Mouse (Mus musculus) thymus, postnatal 0 days (tissue): ENCODE measurements around the gene Asic2. TPM values are rescaled to one million over a fixed set of nuclear protein-coding genes. Genes with fewer than 3 reads are reported as not detected.

Experiments used
- DNase-seq: peaks from one replicate; pipeline ENCODE4 v3.0.0-alpha.2; 2015; ENCODE audit warnings: low spot score
- polyA plus RNA-seq: library from polyadenylated mRNA; unstranded; fragments of >200 nt; fragmentation: Nextera tagmentation; extraction: Ambion mirVana; gene quantifications from 2 replicates; pipeline ENCODE4 v1.2.1, GENCODE M21; 2015

The Asic2 gene
- polyA plus RNA-seq, 1 experiment from 2014 or later, result not detected

DNA sequence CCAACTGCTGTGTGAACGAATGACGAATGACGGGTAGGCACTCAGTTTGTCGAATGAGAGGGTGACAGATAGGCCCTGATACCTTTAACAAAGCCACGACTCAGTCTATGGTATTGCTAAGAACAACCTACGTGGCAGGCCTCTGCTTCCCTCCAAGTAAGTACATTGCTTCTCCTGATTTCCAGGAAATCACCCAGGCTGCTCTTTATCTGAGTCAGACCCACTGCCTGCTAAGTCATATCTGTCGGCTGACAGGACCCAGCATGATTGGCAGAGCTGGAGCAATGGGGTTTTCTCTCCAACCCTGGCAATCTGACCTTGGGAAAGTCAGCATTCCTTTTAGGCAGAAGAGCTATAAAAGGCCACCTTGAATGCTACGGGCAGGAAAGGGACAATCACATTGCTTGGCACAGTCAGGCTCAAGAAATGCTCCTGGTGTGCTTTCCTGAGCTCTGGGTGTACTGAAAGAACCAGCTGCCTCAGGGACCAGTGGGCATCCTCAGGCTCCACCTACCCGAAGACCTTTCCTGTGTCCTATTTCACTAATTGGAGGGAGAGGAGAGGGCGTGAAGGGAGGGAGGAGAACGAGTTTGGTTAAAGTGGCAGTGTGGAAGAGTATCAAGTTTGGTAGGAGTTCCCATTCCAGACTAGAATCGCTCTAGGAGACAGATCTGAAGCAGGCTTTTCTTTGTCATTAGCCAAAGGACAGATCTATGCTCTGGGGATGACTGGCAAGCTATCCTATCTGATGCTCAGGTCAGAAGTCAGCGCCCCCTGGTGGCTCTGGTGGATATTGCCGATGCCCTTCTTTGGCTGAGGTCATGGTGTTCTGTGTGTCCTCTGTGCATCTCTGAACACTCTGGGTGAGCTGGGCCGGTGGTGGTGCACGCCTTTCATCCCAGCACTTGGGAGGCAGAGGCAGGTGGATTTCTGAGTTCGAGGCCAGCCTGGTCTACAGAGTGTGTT is 1095.5 kb downstream of the Asic2 start:
- DNase-seq, result peak; percentile 58

GRCm38 (mm10) chr11:80868039-80868438 is 1100.2 kb downstream of the Asic2 start:
- DNase-seq, result no peak

DNA sequence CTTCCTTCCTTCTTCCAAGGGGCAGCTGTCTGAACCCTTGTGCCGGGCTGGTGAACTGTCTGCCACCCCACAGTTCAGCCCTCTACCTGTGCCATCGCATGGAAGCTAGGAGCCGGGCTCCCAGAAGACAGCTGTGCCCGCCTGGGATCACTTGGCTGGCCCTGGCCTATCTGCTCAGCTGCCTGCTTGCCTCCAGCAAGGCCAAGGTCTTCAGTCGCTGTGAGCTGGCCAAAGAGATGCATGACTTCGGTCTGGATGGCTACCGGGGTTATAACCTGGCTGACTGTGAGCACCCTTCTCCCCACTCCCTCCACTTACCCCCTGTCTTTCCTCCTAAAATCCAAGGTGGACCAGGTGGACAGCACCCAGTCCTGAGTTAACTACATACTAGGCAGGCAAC is 1105.3 kb downstream of the Asic2 start:
- DNase-seq, result no peak

DNA sequence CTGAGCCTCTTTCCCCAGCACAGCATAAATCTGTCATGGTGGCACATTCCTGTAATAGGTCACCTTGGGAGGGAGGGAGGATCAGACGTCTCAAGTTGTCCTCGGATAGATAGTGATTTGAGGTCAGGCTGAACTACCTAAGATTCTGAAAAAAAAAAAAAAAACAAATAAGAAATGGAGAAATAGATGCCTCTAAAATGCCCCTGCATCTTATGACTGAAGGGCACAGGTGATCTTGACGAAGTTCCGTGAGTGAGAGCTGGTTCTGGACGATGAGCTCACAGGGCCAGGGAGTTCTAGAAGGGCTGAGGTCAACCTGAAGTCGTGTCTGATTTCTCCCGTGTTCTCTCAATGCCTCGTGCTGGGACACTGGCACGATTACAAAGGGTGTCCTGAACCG is 1110.2 kb downstream of the Asic2 start, which contains the start of gene Spaca3:
Spaca3 (plus strand) TSS at position 301 of the 400 bp plus-strand sequence.
- DNase-seq, result no peak

GRCm38 (mm10) chr11:80856827-80857226 is 1111.4 kb downstream of the Asic2 start:
- DNase-seq, result no peak

DNA sequence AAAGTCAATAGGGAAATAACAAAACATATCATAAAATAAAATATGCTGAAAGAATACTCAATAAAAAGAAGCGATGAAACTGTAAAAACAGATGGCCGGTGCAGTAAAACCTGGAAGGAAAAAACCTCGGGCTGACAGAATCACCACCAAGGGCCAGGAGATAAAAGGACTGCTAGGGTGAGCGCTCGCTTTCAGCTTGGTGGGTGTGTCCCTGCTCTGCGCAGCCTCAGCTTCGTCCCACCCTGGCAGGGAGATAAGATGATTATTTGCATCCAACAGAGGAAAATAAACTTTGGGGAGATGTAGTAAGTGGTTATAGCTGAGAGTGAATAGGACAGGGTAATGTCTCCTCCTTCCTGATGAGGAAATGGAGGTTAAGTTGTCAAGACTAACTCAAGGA is 1113.3 kb downstream of the Asic2 start:
- no peak for DNase-seq

- no peak for DNase-seq
Measured at GRCm38 (mm10) chr11:80854430-80854829, 1113.8 kb downstream of the Asic2 start.

GRCm38 (mm10) chr11:80853014-80853413 is 1115.2 kb downstream of the Asic2 start:
- no peak for DNase-seq

DNA sequence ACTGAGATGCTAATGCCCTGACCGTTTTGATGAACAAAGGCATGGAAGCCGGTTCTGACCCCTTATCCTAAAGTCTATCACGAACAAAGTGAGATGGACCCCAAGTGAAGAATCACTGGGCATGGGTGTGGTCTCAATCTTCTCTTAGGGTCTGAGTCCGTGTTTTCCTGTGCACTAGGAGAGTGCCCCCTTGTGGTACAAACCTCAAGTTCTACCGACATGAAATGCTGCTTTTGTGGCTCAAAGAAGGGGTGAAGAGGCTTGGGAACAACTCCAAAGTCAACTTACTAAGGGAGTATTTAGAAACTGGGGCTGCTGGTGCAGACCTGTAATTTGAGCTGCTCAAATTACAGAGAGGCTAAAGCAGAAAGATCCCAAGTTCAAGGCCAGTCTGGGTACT is 1116.4 kb downstream of the Asic2 start:
- peak; percentile 18 for DNase-seq

GRCm38 (mm10) chr11:80848131-80848530 is 1120.1 kb downstream of the Asic2 start:
- no peak for DNase-seq

- DNase-seq, result no peak
Measured at GRCm38 (mm10) chr11:80846115-80846514, 1122.1 kb downstream of the Asic2 start.

DNA sequence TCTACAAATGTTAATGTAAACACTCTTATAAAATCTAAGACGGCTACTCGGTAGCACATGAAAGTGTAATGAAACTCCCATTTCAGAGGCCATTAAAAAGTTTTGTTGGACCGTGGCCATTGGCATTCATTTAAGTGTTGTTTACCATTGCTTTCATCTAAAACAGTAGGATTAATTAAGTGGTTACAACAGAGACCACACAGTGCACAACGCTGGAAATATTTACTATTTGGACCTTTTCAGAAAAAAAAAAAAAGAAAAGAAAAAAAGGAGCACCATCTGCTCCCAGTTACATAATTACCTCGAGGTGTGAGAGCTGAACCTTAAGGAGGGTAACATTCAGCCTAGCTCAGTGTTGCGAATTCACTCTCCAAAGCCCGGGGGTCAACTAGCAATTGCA is 1122.8 kb downstream of the Asic2 start:
- DNase-seq, result no peak

DNA sequence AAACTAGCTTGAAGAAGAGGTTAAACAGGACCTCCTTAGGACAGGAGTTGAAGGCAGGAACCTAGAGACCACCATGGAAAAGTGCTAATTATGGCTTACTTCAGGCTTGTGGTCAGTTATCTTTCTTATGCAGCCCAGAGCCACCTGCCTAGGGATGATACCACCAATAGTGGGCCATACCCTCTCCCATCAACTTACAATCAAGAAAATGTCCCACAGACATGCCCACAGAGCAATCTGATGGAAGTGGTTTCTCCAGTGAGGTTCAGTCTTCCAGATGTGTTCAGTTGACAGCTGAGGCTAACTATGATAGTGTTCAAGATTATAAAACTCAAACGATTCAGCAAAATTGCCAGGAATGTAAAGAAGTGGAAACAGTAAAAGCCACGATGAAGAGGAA is 1124.8 kb downstream of the Asic2 start:
- DNase-seq, result no peak

DNA sequence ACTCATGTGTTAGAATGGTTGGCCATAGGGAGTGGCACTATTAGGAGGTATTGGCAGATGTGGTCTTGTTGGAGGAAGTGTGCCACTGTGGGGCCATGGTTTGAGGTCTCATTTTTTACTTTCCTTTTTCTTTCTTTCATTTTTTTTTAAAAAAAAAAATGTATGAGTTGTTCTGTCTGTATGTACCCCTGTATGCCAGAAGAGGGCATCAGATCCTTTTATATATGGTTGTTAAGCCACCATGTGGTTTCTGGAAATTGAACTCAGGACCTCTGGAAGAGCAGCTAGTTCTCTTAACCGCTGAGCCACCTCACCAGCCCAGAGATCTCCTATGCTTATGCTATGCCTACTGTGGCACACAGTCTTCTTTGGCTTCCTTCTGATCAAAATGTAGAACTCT is 1129.5 kb downstream of the Asic2 start:
- DNase-seq, result no peak

DNA sequence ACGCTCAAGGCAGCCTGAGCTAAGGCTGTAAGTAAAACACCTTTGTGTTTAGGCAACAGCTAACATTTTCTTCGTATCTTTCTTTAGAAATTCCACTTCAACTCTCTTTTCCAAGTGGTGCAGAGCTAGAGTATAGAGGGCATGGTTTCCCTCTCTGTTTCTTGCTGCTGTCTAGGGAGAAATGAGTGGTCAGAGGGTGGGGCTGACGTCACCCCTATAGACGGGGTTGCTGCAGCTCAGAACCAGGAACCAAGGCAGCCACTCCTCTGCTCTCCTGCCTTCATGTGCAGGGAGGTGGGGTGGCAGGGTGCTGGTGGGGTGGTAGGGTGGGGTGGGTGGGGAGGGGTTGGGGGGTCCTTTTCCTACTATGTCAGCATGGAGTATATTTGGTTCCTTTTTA is 1132.4 kb downstream of the Asic2 start:
- no peak for DNase-seq

DNA sequence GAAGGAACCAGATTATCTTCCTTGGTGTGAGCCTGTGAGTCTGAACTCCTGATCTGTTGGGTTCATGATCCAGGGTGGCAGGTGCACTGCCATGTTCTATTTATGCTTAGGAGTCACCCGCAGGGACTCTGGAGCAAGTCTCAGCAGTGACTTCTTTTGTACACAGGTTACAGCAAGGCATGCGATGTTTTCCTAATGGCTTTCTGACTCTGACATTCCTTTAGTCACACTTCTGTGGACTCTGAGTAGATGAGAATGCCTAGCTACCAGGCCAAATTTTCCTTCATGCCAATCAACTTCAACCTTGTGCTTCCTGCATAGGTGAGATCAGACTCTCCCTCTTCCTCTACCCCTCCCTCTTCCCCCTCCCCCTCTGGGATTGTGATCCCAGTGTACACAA is 1132.9 kb downstream of the Asic2 start:
- no peak for DNase-seq

Other genes starting within 250 kb of the Asic2 start
- not detected in 2 replicates for gene 5530401A14Rik, start 107.8 kb downstream of the Asic2 start, polyA plus RNA-seq
- gene Ccl2, start 67.1 kb upstream of the Asic2 start, polyA plus RNA-seq, result 7.0 and 9.1 TPM in 2 replicates
- gene Gm17268, start 70.1 kb upstream of the Asic2 start, polyA plus RNA-seq, result not detected in 2 replicates
- gene Ccl7, start 77.3 kb upstream of the Asic2 start, polyA plus RNA-seq, result 5.9 and 6.6 TPM in 2 replicates
- gene Ccl11, start 89.4 kb upstream of the Asic2 start, polyA plus RNA-seq, result 12.5 and 13.0 TPM in 2 replicates
- gene Ccl12, start 133.4 kb upstream of the Asic2 start, polyA plus RNA-seq, result 18.5 and 19.7 TPM in 2 replicates
- gene Ccl8, start 146.7 kb upstream of the Asic2 start, polyA plus RNA-seq, result 32.6 and 35.4 TPM in 2 replicates